Mouse (Mus musculus) kidney, adult 2 months (tissue): ENCODE data around the gene Hdac10. TPM values are rescaled to one million over a fixed set of nuclear protein-coding genes. Genes with fewer than 3 reads are reported as not detected.

Experiments
- DNase-seq: peaks from one replicate; pipeline ENCODE4 v3.0.0; 2021
- H3K27ac ChIP-seq: fragments of 200-500 bp; 2 replicates; pipeline ENCODE4 v1.5.1; 2012; ENCODE audit warnings: low read depth, low read length, control low read depth, inconsistent platforms; ENCODE audit not compliant: insufficient read depth
- H3K27me3 ChIP-seq: fragments of 200-500 bp; replicated peaks from 2 replicates; pipeline ENCODE4 v1.6.1; 2012; ENCODE audit warnings: mild to moderate bottlenecking, moderate library complexity, low read length, inconsistent platforms; ENCODE audit not compliant: control insufficient read depth, insufficient read depth
- H3K36me3 ChIP-seq: fragments of 200-500 bp; 2 replicates; pipeline ENCODE4 v1.6.1; 2012; ENCODE audit warnings: mild to moderate bottlenecking, moderate library complexity, low read length, inconsistent platforms; ENCODE audit not compliant: control insufficient read depth, insufficient read depth
- H3K4me1 ChIP-seq: fragments of 200-500 bp; 2 replicates; pipeline ENCODE4 v1.6.1; 2011; ENCODE audit warnings: low read length; ENCODE audit not compliant: control insufficient read depth, insufficient read depth
- H3K4me3 ChIP-seq: fragments of 200-500 bp; 2 replicates; pipeline ENCODE4 v1.5.1; 2011; ENCODE audit warnings: mild to moderate bottlenecking, low read depth, low read length, control low read depth; ENCODE audit not compliant: insufficient read depth
- CTCF ChIP-seq: fragments of 200-500 bp; conservative IDR thresholded peaks from 2 replicates; pipeline ENCODE4 v1.5.1; 2011; ENCODE audit warnings: low read depth, mild to moderate bottlenecking, control low read depth, low read length, moderate library complexity, mixed read lengths; ENCODE audit not compliant: insufficient read depth, insufficient read length
- POLR2A ChIP-seq: fragments of 200-500 bp; IDR thresholded peaks from one replicate; pipeline ENCODE4 v1.6.1; 2011; ENCODE audit warnings: low read depth, low read length, control low read depth
- WGBS: fragments of 180-500 bp; shearing (Covaris S2); methylation state at CpG from one replicate; pipeline ENCODE4 v1.1.7; 2018; 5-methylcytosine and 5-hydroxymethylcytosine counted together
- polyA plus RNA-seq: library from polyadenylated mRNA; depleted of rRNA; stranded (reverse); fragments of >200 nt; gene quantifications from 2 replicates; pipeline ENCODE4 v1.2.3, GENCODE M21; 2012

Gene Hdac10
- polyA plus RNA-seq, 1 experiment: 26.5 TPM

DNA sequence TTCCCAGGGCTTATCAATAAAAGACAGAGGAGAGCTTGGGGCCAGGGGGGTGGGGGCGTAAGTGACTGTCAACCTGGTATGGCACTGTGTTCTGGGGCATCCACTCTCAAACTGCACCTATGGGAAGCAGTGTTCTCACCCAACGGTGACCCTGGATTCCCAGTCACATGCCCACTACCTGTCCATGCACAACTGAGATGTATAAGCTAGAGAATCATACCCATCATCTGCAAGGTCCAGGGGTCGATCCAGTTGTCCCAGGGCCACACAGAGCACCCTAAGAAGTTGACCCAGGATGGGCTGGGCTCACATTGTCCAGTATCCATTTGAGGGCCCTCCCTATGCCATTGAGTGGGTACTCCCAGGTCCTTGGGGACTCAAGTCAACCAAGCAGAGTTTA is 4.2 kb downstream of the Hdac10 start:
- 97% methylated on average over 3 of the region's 3 CpGs for WGBS
- TF ChIP-seq CTCF (no peak), POLR2A (no peak)
- peaks cover 20% of the 10 kb centered on the region for H3K4me1 ChIP-seq
- DNase-seq: no peak
- no peaks in the 10 kb centered on the region for H3K36me3 ChIP-seq
- no peak overlapping the region for H3K27ac ChIP-seq
- H3K27me3 ChIP-seq: no peaks in the 10 kb centered on the region
- no peak overlapping the region for H3K4me3 ChIP-seq

DNA sequence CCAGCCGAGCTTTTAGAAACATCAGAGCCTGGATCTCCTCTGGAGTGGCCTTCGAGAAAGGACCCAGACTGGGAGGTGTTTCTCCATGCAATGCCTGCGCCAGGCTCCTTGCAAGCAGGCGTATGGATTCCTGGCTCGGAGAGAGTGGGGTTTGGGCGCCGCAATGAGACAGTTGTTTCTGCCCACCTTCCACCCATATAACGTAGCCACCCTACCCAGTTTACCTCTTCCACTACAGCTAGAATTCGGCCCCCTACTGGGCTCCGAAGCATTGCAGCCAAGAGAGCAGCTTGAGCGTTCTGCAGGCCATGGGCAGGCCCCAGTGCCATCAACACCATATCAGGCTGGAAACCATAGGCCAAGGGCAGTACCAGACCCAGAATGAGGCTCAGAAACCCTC is 4.9 kb downstream of the Hdac10 start:
- WGBS: 19% methylated on average over 11 of the region's 11 CpGs

DNA sequence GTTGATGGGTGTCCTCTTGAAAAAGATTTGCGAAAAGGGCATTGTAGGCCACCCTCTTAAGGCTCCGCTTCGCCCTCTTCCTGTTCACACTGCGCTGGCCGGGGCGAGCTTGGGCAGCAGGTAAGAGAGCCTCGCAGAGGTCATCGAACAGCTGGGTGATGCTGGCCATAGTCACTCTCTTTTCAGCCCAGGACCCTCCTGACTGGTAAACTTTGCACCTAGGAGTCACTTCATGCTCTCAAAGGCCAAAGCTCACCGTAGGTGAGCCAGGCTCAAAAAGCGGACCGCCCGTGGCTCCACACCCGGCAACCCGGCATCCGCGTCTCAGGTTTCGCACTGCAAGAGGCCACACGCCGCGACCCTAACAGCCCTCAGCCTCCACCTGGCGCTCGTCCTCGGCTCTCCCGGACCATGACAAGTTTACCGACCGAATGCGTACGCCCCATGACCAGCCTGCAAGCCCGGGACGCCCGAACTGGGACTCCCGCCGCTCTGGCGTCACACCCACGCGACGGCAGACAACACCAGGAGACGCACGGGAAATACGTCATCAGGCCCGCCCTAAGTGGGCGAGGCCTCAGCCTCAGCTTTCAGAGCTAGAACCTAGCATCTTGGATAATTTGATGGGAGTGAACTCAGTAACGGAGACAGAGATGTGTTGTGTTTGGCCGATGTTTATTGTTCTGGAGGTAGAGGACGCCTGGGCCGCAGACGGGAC is 5.7 kb downstream of the Hdac10 start, which contains the start of gene Tubgcp6:
TSS of gene Tubgcp6 (minus strand) at position 464 of the 718 bp plus-strand sequence.
- TF ChIP-seq POLR2A: peak; percentile 18
- no peak for TF ChIP-seq CTCF
- H3K4me1 ChIP-seq: peaks cover 15% of the 10 kb centered on the region
- peak within 1 kb of the TSS; percentile 26; the same call in 1 of the 2 replicates for H3K27ac ChIP-seq
- H3K27me3 ChIP-seq: no peaks in the 10 kb centered on the region
- H3K4me3 ChIP-seq: peak within 1 kb of the TSS; percentile 92
- WGBS: under 1% methylated on average over 47 of the region's 47 CpGs
- DNase-seq: peak; percentile 97
- no peaks in the 10 kb centered on the region for H3K36me3 ChIP-seq

More for the DNA sequence above, 4.9 kb downstream of the Hdac10 start:
- TF ChIP-seq POLR2A (no peak), CTCF (no peak)
- no peak overlapping the region for H3K27ac ChIP-seq
- peaks cover 16% of the 10 kb centered on the region for H3K4me1 ChIP-seq
- H3K36me3 ChIP-seq: no peaks in the 10 kb centered on the region
- peak overlapping the region; percentile 92 for H3K4me3 ChIP-seq
- no peak for DNase-seq
- H3K27me3 ChIP-seq: no peaks in the 10 kb centered on the region

DNA sequence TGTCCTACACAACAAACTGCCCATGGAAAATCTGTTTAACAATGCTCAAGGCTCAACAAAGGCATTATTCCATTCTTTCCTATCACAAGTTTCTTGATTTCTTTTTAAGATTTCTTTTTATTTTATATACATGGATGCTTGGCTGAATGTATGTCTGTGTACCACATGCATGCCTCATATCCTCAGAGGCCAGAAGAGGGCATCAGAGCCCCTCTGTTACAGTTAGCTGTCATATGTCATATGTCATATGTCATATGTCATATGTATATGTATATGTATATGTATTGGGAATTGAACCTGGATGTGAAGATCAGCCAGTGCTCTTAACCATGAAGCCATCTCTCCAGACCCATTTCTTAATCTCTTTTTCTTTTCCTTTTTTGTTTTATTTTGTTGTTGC is 10.5 kb downstream of the Hdac10 start:
- Histone ChIP-seq H3K27me3 (no peaks in the 10 kb centered on the region), H3K27ac (no peak overlapping the region), H3K4me1 (peaks cover 7% of the 10 kb centered on the region; the same call in 1 of the 2 replicates), H3K36me3 (no peaks in the 10 kb centered on the region), H3K4me3 (no peak overlapping the region)
- DNase-seq: no peak
- TF ChIP-seq POLR2A: no peak
- peak; percentile 24; the same call in 1 of the 2 replicates for TF ChIP-seq CTCF

GRCm38 (mm10) chr15:89110147-89110546 is 18.4 kb downstream of the Hdac10 start:
- Histone ChIP-seq H3K27ac (no peak overlapping the region), H3K36me3 (no peaks in the 10 kb centered on the region), H3K4me3 (no peak overlapping the region), H3K4me1 (no peaks in the 10 kb centered on the region), H3K27me3 (no peaks in the 10 kb centered on the region)
- TF ChIP-seq CTCF (0 out of 2 replicates have a peak, but pooled peaks have one; percentile 14), POLR2A (no peak)
- 73% methylated on average over 9 of the region's 9 CpGs for WGBS
- DNase-seq: no peak

DNA sequence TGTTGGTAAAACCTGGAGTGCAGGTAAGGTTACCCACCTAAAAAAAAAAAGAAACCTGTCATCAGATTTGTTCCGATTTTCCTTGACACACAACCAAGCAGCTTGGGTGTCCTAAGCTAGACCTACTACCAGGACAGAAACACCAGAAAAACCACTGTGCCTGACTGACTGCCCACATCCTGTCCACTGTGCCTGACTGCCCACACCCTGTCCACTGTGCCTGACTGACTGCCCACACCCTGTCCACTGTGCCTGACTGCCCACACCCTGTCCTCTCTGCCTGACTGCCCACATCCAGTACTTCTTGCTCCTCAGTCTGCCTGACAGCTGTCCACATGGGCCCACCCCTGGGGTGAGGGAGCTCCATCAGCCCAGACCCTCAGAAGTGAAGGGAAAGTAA is 21.5 kb downstream of the Hdac10 start:
- H3K27ac ChIP-seq: no peak overlapping the region
- WGBS: 80% methylated on average over 1 of the region's 1 CpGs
- H3K36me3 ChIP-seq: no peaks in the 10 kb centered on the region
- H3K4me1 ChIP-seq: no peaks in the 10 kb centered on the region
- no peak for TF ChIP-seq POLR2A
- TF ChIP-seq CTCF: no peak
- H3K27me3 ChIP-seq: no peaks in the 10 kb centered on the region
- H3K4me3 ChIP-seq: no peak overlapping the region
- no peak for DNase-seq

DNA sequence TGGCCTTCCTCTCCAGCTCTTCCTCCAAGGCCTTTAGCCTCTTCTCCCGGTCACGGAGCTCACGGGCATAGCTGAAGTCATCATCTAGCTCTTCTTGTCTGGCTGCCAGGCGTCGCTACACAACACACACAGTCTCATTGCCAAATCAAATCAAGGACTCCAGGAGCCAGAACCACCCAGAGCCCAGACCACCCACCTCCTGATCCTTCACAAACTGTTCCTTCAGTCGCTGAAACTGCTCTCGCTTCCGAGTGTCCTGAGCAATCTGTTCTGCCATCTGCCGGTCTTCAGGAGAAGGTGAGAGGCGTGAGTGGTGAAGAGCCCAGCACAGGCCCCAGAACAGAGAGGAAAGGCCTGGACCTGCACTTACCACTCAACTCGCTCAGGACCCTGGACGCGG is 22.4 kb downstream of the Hdac10 start:
- no peak for DNase-seq
- Histone ChIP-seq H3K27me3 (no peaks in the 10 kb centered on the region), H3K36me3 (no peaks in the 10 kb centered on the region), H3K4me1 (no peaks in the 10 kb centered on the region), H3K27ac (no peak overlapping the region), H3K4me3 (no peak overlapping the region)
- TF ChIP-seq CTCF (no peak), POLR2A (no peak)
- WGBS: 89% methylated on average over 13 of the region's 13 CpGs
